Mouse (Mus musculus): ENCODE data around the gene Cldn34b3. TPM values are rescaled to one million over a fixed set of nuclear protein-coding genes. Genes with fewer than 3 reads are reported as not detected.
"Not testable (repeated sequence)": the region's sequence is repeated elsewhere in the genome, so short reads cannot be mapped to it uniquely, and the experiment has no call there.

Cldn34b3 gene
- polyA plus RNA-seq (2015; fragmentation: Nextera tagmentation; extraction: Ambion mirVana), result not detected in 2 replicates

GRCm38 (mm10) chrX:76264004-76264403 lies at the start of gene Cldn34b3:
TSS of gene Cldn34b3 (plus strand) at chrX:76264304.
- not testable (repeated sequence) for H3K4me3 ChIP-seq; H3K27ac ChIP-seq; H3K9ac ChIP-seq; H3K9me3 ChIP-seq; H3K36me3 ChIP-seq; H3K4me2 ChIP-seq; H3K4me1 ChIP-seq; ATAC-seq (ENCODE audit: insufficient number of reproducible peaks, insufficient read depth, low FRiP score, low TSS enrichment, low read depth); H3K27me3 ChIP-seq
- WGBS, result 78% methylated on average over 1 of the region's 1 CpGs

Other genes starting within 250 kb of the Cldn34b3 start
- gene Cldn34b4, start 129.0 kb downstream of the Cldn34b3 start, polyA plus RNA-seq (2015; fragmentation: Nextera tagmentation; extraction: Ambion mirVana), result not detected in 2 replicates